Mouse (Mus musculus) forebrain, postnatal 0 days (tissue): ENCODE data around the gene Cd79a. TPM values are rescaled to one million over a fixed set of nuclear protein-coding genes. Genes with fewer than 3 reads are reported as not detected.

Experiments
- ATAC-seq: fragments of 200-750 bp; cut with Nextera tagmentation; 2 replicates; pipeline ENCODE4 v1.8.0; 2017; ENCODE audit warnings: mild to moderate bottlenecking, moderate library complexity
- DNase-seq: peaks from one replicate; pipeline ENCODE4 v3.0.0-alpha.2; 2015
- H3K27ac ChIP-seq: fragments of 300-500 bp; sonication (generic); 2 replicates; pipeline ENCODE4 v1.5.1; 2014; ENCODE audit warnings: low read depth, mild to moderate bottlenecking, antibody characterized with exemption, low read length, moderate library complexity, mixed read lengths
- H3K27me3 ChIP-seq: fragments of 300-500 bp; sonication (generic); 2 replicates; pipeline ENCODE4 v1.6.1; 2014; ENCODE audit warnings: mild to moderate bottlenecking, low read length, mixed read lengths; ENCODE audit not compliant: insufficient read depth
- H3K36me3 ChIP-seq: fragments of 300-500 bp; sonication (generic); 2 replicates; pipeline ENCODE4 v1.6.1; 2014; ENCODE audit warnings: mild to moderate bottlenecking, moderate library complexity; ENCODE audit not compliant: insufficient read depth
- H3K4me1 ChIP-seq: fragments of 300-500 bp; sonication (generic); 2 replicates; pipeline ENCODE4 v1.6.1; 2014; ENCODE audit warnings: antibody characterized with exemption; ENCODE audit not compliant: insufficient read depth
- H3K4me2 ChIP-seq: fragments of 300-500 bp; sonication (generic); 2 replicates; pipeline ENCODE4 v1.6.1; 2014; ENCODE audit warnings: low read depth, mild to moderate bottlenecking, moderate library complexity
- H3K4me3 ChIP-seq: fragments of 300-500 bp; sonication (generic); 2 replicates; pipeline ENCODE4 v1.5.1; 2014; ENCODE audit warnings: low read depth, low read length, mixed read lengths
- H3K9ac ChIP-seq: fragments of 300-500 bp; sonication (generic); 2 replicates; pipeline ENCODE4 v1.6.1; 2014; ENCODE audit warnings: mild to moderate bottlenecking
- H3K9me3 ChIP-seq: fragments of 300-500 bp; sonication (generic); 2 replicates; pipeline ENCODE4 v1.6.1; 2016; ENCODE audit warnings: low read length
- CTCF ChIP-seq: sonication (generic); IDR thresholded peaks from 2 replicates; pipeline ENCODE4 v1.5.1; 2016; ENCODE audit warnings: antibody characterized with exemption, control low read depth, low read depth
- WGBS: fragments of 180-500 bp; shearing (Covaris S2); extraction: QIAGEN DNeasy Blood & Tissue Kit; methylation state at CpG from one replicate; pipeline ENCODE4 v1.1.7; 2014; 5-methylcytosine and 5-hydroxymethylcytosine counted together
- polyA plus RNA-seq: library from polyadenylated mRNA; unstranded; fragments of >200 nt; fragmentation: Nextera tagmentation; extraction: Ambion mirVana; gene quantifications from 2 replicates; pipeline ENCODE4 v1.2.1, GENCODE M21; 2015
- total RNA-seq: library from RNA; depleted of rRNA; stranded (reverse); fragments of >200 nt; gene quantifications from 2 replicates; pipeline ENCODE4 v1.2.3, GENCODE M21; 2014

The Cd79a gene
- total and polyA plus RNA-seq, 2 experiments from 2014 or later: 0.33 to 0.47 TPM

GRCm38 (mm10) chr7:24904070-24904483, 6.9 kb downstream of the Cd79a start:
- peak overlapping the region; percentile 47 for H3K4me3 ChIP-seq
- H3K27ac ChIP-seq: peak overlapping the region; percentile 46
- H3K9ac ChIP-seq: peak overlapping the region; percentile 56
- peak overlapping the region; percentile 75 for H3K4me2 ChIP-seq
- H3K36me3 ChIP-seq: 0 out of 2 replicates have a peak, but pooled peaks cover 17% of the 10 kb centered on the region
- TF ChIP-seq CTCF: peak; percentile 89
- H3K27me3 ChIP-seq: no peaks in the 10 kb centered on the region
- peak; percentile 97 for DNase-seq
- ATAC-seq: peak; percentile 98
- whole genome bisulfite sequencing: 2% methylated on average over 30 of the region's 30 CpGs
- H3K9me3 ChIP-seq: no peaks in the 10 kb centered on the region
- 0 out of 2 replicates have a peak, but pooled peaks cover 12% of the 10 kb centered on the region for H3K4me1 ChIP-seq

- peak overlapping the region; percentile 56 for H3K9ac ChIP-seq
- H3K4me2 ChIP-seq: peak overlapping the region; percentile 75
- 0 out of 2 replicates have a peak, but pooled peaks cover 12% of the 10 kb centered on the region for H3K4me1 ChIP-seq
- peak; percentile 77 for TF ChIP-seq CTCF
- DNase-seq (peak; percentile 57), ATAC-seq (no peak)
- H3K27me3 ChIP-seq: no peaks in the 10 kb centered on the region
- 19% methylated on average over 3 of the region's 3 CpGs for WGBS
- H3K9me3 ChIP-seq: no peaks in the 10 kb centered on the region
- peak overlapping the region; percentile 47 for H3K4me3 ChIP-seq
- 0 out of 2 replicates have a peak, but pooled peaks cover 18% of the 10 kb centered on the region for H3K36me3 ChIP-seq
- peak overlapping the region; percentile 46; the same call in 1 of the 2 replicates for H3K27ac ChIP-seq
These were observed 7.8 kb downstream of the Cd79a start for GRCm38 (mm10) chr7:24904936-24905335.

DNA sequence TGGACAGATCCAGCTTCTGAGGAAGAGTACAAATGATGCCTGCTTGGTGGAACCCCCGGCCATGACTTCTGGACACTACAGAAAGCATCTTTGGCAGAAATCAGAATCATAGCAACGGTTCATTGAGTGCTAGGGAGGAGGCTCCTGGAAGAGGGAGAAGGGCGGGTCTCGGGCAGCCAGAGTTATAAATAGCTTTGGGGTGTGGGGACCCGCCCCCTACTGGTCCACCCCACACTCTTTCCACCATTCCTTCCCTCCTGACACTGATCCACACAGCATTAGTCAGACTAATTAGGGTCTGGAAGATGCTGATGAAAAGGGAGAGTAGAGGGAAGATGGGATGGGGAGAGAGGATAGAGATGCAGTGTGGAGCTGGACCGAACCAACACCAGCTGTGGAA, 9.4 kb downstream of the Cd79a start:
- Histone ChIP-seq H3K4me1 (0 out of 2 replicates have a peak, but pooled peaks cover 12% of the 10 kb centered on the region), H3K9ac (peak overlapping the region; percentile 22; the same call in 1 of the 2 replicates), H3K4me2 (no peak overlapping the region), H3K27me3 (no peaks in the 10 kb centered on the region), H3K27ac (no peak overlapping the region), H3K4me3 (no peak overlapping the region), H3K9me3 (no peaks in the 10 kb centered on the region), H3K36me3 (0 out of 2 replicates have a peak, but pooled peaks cover 24% of the 10 kb centered on the region)
- WGBS: 47% methylated on average over 6 of the region's 6 CpGs
- no peak for ATAC-seq
- TF ChIP-seq CTCF: no peak
- no peak for DNase-seq

DNA sequence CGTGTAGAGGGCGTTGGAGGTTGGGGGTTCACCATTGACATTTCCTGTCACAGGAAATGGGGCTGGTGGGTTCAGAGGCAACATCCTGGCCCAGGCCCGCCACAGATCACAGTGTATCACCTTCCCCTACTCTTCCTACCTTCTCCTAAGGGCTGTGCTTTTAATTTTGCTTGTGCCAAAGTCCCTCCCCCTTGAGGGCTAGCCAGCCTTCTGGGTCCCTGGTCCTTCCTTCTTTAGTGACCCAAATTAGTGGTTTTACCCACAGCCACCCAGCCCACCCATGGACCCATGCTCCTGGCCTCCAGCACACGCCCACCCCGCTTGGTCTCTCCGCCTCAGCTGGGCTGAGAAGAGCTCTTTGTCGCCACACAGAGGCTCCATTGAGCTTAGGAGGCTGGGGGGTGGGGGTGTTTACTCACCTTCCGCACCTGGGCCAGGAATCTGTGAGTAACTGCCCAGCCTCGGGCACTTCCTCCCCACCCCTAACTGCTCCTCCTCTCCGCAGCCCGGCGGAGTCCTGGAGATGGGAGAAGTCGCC, 10.1 kb downstream of the Cd79a start:
- peaks cover 30% of the 10 kb centered on the region; the same call in 1 of the 2 replicates for H3K36me3 ChIP-seq
- no peaks in the 10 kb centered on the region for H3K27me3 ChIP-seq
- WGBS: 35% methylated on average over 13 of the region's 13 CpGs
- H3K9me3 ChIP-seq: no peaks in the 10 kb centered on the region
- TF ChIP-seq CTCF: 0 out of 2 replicates have a peak, but pooled peaks have one; percentile 20
- no peak overlapping the region for H3K4me3 ChIP-seq
- no peak overlapping the region for H3K27ac ChIP-seq
- no peak overlapping the region for H3K4me2 ChIP-seq
- H3K9ac ChIP-seq: no peak overlapping the region
- no peak for DNase-seq
- 0 out of 2 replicates have a peak, but pooled peaks cover 12% of the 10 kb centered on the region for H3K4me1 ChIP-seq
- no peak for ATAC-seq

- Histone ChIP-seq H3K4me1 (no peaks in the 10 kb centered on the region), H3K36me3 (peaks cover 51% of the 10 kb centered on the region), H3K4me2 (no peak overlapping the region), H3K9ac (no peak overlapping the region), H3K27ac (no peak overlapping the region), H3K4me3 (no peak overlapping the region), H3K9me3 (no peaks in the 10 kb centered on the region), H3K27me3 (no peaks in the 10 kb centered on the region)
- ATAC-seq (no peak), DNase-seq (no peak)
- 92% methylated on average over 14 of the region's 14 CpGs for WGBS
- TF ChIP-seq CTCF: no peak
These were observed 15.3 kb downstream of the Cd79a start for GRCm38 (mm10) chr7:24912480-24912879.

DNA sequence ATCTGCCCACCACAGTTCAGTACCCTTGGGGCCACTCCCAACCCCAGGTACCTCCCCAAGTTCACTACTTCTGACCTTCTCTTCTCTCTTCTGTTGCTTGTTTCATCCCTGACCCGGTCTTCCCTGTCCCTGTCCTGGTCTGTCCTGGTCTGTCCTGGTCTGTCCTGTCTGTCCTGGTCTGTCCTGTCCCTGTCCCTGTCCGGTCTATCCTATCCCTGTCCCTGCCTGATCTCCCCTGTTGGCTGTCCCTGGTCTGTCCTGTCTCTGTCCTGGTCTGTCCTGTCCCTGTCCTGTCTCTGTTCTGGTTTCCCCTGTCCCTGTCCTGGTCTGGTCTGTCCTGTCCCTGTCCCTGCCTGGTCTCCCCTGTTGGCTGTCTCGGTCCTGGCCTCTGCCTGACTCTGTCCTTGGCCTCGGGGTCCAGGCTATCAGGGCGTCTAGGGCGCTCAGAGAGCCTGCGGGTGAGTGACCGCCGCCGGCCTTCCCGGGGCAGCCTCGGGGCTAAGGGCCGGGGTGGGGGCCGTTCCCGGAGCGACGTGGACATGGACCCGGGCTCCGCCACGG, 21.7 kb downstream of the Cd79a start:
- ATAC-seq (no peak), DNase-seq (no peak)
- no peaks in the 10 kb centered on the region for H3K27me3 ChIP-seq
- H3K4me1 ChIP-seq: no peaks in the 10 kb centered on the region
- WGBS: 91% methylated on average over 20 of the region's 20 CpGs
- no peak overlapping the region for H3K9ac ChIP-seq
- H3K4me2 ChIP-seq: no peak overlapping the region
- no peak overlapping the region for H3K27ac ChIP-seq
- peaks cover 69% of the 10 kb centered on the region for H3K36me3 ChIP-seq
- no peaks in the 10 kb centered on the region for H3K9me3 ChIP-seq
- TF ChIP-seq CTCF: no peak
- no peak overlapping the region for H3K4me3 ChIP-seq

- peak; percentile 55 for ATAC-seq
These were observed 22.5 kb downstream of the Cd79a start for GRCm38 (mm10) chr7:24919728-24920127.

More at GRCm38 (mm10) chr7:24919728-24920127, 22.5 kb downstream of the Cd79a start:
- Histone ChIP-seq H3K9me3 (no peaks in the 10 kb centered on the region), H3K4me3 (no peak overlapping the region), H3K4me1 (no peaks in the 10 kb centered on the region), H3K4me2 (no peak overlapping the region), H3K9ac (no peak overlapping the region), H3K27me3 (no peaks in the 10 kb centered on the region), H3K27ac (no peak overlapping the region), H3K36me3 (peaks cover 78% of the 10 kb centered on the region)
- WGBS: 78% methylated on average over 9 of the region's 9 CpGs
- DNase-seq: no peak
- no peak for TF ChIP-seq CTCF
